Mouse (Mus musculus) gastrocnemius, postnatal 36 days (tissue): ENCODE results near the gene Eno2. TPM values are rescaled to one million over a fixed set of nuclear protein-coding genes. Genes with fewer than 3 reads are reported as not detected.

ENCODE experiments used
- DNase-seq, 2 experiments: peaks; one replicate each; pipeline ENCODE4 v3.0.0; 2022
- intact Hi-C: fragments of 180-260 bp; cut with DNase I; formaldehyde crosslinking; loops from one replicate; pipeline ENCODE4 v1.15.1; 2025
- total RNA-seq, 2 experiments: library from RNA; stranded (reverse); gene quantifications; 2 replicates each; pipeline ENCODE4 v1.2.3; 2021

Eno2 gene
- total RNA-seq, 2 experiments from 2014 or later = 1.4 to 1.8 TPM

GRCm38 (mm10) chr6:124743647-124744046 is 25.8 kb downstream of the Eno2 start:
- DNase-seq = no peak
- intact Hi-C loops = no loop called here

- intact Hi-C loops = no loop called here
- no peak for DNase-seq
Observed at GRCm38 (mm10) chr6:124742839-124743514, 26.5 kb downstream of the Eno2 start.

GRCm38 (mm10) chr6:124741842-124742241 is 27.6 kb downstream of the Eno2 start:
- intact Hi-C loops = loop anchor here (2.0 kb wide), 1 partner anchor 79 kb away; the partner anchor contains the start of gene Lpcat3
- no peak for DNase-seq

GRCm38 (mm10) chr6:124740888-124741761 is 28.3 kb downstream of the Eno2 start, which contains the start of gene Grcc10:
Gene Grcc10 (minus strand): TSS chr6:124741374.
- intact Hi-C loops = loop anchor here (2.0 kb wide), 1 partner anchor 78 kb away; the partner anchor contains the start of gene Lpcat3
- peak; percentile 77 to 83 for DNase-seq

- intact Hi-C loops = loop anchor here (2.0 kb wide), 1 partner anchor 78 kb away; the partner anchor contains the start of gene Lpcat3
- no peak for DNase-seq
Observed at GRCm38 (mm10) chr6:124740211-124740887, 29.1 kb downstream of the Eno2 start.

GRCm38 (mm10) chr6:124739231-124739796 is 30.2 kb downstream of the Eno2 start:
- no peak for DNase-seq
- intact Hi-C loops = loop anchor here (5.0 kb wide), 2 partner anchors 97 to 172 kb away; no protein-coding TSS in a partner anchor

- no peak for DNase-seq
- intact Hi-C loops = loop anchor here (5.0 kb wide), 2 partner anchors 96 to 171 kb away; no protein-coding TSS in a partner anchor
Observed at GRCm38 (mm10) chr6:124738511-124739023, 30.9 kb downstream of the Eno2 start, which contains the start of gene Ptpn6. Gene Ptpn6 (minus strand): TSS chr6:124738714.

- DNase-seq = no peak
- intact Hi-C loops = loop anchor here (2.0 to 5.0 kb wide), 3 partner anchors 18 to 170 kb away; no protein-coding TSS in a partner anchor
Observed at GRCm38 (mm10) chr6:124737040-124737439, 32.4 kb downstream of the Eno2 start.

GRCm38 (mm10) chr6:124734417-124734816 is 35.1 kb downstream of the Eno2 start:
- no peak for DNase-seq
- intact Hi-C loops = no loop called here

- intact Hi-C loops = no loop called here
- peak in 1 of 2 experiments; percentile 39 for DNase-seq
Observed at GRCm38 (mm10) chr6:124732476-124733370, 36.8 kb downstream of the Eno2 start.

- DNase-seq = no peak
- intact Hi-C loops = no loop called here
Observed at GRCm38 (mm10) chr6:124731038-124731437, 38.4 kb downstream of the Eno2 start.

- DNase-seq = no peak
- intact Hi-C loops = no loop called here
Observed at GRCm38 (mm10) chr6:124729850-124730705, 39.4 kb downstream of the Eno2 start.

- no peak for DNase-seq
- intact Hi-C loops = no loop called here
Observed at GRCm38 (mm10) chr6:124728621-124729020, 40.9 kb downstream of the Eno2 start.

- DNase-seq = no peak
- intact Hi-C loops = no loop called here
Observed at GRCm38 (mm10) chr6:124724472-124724871, 45.0 kb downstream of the Eno2 start.

GRCm38 (mm10) chr6:124723541-124723940 is 45.9 kb downstream of the Eno2 start:
- DNase-seq = no peak
- intact Hi-C loops = no loop called here

- DNase-seq = no peak
- intact Hi-C loops = no loop called here
Observed at GRCm38 (mm10) chr6:124722876-124723473, 46.5 kb downstream of the Eno2 start.

GRCm38 (mm10) chr6:124720904-124721303 is 48.6 kb downstream of the Eno2 start:
- no peak for DNase-seq
- intact Hi-C loops = no loop called here
